Mouse (Mus musculus): ENCODE results near the gene Mapk3.

- TF ChIP-seq CTCF (IDR thresholded peaks at IDR 0.05; ENCODE audit: low read depth), result no peak
- no peak for TF ChIP-seq EP300 (IDR thresholded peaks at IDR 0.05; ENCODE audit: low read depth)
Measured at GRCm38 (mm10) chr7:126740132-126740735, 19.2 kb upstream of the Mapk3 start.
